Mouse (Mus musculus) thymus, adult 18-20 months (tissue): Measurements from ENCODE around the gene Sh2b3.

Experiments used
- DNase-seq, 2 experiments: peaks; one replicate each; pipeline ENCODE4 v3.0.0; 2022; ENCODE audit warnings: mixed read lengths in 2 of 2

The Sh2b3 gene

DNA sequence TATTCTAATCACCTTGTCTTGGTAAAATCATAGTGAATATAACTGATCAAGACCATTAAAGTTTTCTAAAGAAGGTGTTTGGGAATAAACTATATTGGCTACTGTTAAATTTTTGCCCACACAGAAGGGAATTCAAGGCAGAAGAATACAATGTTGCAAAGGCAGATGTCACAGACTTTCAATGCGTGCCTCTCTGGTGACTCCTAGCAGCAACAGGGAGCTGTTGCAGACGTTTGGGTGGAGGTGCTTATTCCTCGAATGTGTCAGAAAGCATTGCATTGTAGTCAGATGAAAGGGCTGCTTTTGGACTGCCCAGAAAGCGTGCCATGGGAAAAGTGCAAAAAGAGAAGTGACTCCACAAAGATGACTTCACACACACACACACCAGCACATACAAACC, 55.0 kb downstream of the Sh2b3 start:
- no peak for DNase-seq

DNA sequence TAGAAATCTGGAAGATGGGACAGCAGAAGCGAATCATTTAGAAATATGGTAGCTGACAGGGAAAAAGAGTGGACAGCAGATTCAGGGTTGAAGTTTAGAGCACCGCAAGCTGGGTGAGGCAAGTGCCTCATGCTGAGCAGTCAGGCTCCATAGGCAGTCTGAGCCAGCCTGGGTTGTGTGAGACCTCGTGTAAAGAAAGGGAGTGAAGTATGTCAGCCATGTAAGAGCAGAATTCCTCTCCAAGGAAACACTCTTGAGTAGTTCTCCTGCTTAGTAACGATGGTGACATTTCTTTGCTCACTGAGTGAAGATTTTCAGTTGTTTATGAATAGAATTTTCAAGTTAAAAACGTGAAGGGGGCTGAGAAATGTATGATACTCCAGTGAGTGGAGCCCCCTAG, 57.3 kb downstream of the Sh2b3 start:
- no peak for DNase-seq

DNA sequence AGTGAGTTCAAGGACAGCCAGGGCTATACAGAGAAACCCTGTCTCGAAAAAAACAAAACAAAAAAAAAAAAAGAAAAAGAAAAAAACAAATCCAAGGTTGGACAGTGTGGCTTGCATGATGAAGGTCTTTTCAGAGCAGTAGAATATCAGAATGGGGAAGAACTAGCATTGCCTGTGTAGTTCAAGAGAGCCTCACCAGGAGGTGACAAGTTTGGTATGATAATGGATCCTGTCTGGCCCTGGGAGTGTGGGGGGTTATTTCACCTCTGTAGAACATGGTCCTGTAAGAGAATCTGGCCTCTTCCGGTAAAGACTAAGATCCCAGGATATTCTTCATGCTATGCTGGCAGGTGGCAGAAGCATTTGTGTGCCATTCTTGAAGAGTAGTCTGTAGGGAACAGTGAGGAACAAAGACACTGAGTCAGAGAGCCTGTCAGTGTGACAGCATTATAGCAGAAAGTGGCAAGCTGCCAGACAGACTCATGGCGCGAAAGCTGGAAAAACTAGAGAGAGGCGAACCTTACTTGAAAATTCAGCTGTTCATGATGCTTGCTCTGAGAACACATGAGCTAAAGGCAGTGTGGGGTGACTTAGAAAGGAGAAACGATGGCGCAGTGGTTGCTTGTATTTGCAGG, 58.8 kb downstream of the Sh2b3 start:
- DNase-seq, result no peak

DNA sequence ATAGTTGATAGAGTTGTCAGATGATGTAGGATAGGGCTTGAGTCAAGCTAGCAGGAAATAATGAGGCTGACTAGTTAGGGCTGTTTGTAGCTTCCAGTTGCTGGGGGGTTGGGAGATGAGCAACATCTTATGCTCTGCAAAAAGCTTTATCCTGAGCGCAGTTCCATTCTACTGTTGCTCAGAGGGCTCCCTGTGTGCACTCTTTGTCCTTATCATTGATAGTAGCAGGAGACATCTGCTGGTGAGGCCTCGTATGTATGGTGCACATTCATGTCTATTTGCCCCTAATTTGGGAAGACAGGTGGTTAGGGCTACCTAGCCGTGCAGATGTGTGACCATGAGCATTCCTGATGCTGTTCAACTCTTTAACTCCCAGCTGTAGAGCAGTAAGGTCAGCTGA, 65.8 kb downstream of the Sh2b3 start:
- no peak for DNase-seq

DNA sequence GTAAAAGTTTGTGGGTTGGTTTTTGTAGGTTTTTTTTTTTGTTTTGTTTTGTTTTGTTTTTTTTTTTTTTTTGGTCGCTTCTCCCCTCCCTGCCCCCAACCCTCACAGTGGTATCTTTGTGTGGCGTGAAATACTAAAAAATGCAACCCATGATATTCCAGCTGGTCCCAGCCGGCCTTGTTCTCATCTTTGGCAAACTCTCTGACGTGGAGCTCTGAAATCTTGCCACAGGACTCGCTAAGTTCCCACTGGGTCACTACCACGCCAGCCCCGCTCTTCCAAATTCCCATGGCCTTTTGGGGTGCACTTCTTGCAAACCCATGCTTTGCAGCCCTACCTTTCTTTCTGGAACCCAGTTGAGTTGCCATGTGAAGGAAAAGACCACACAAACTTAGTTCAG, 67.6 kb downstream of the Sh2b3 start:
- DNase-seq, result no peak

DNA sequence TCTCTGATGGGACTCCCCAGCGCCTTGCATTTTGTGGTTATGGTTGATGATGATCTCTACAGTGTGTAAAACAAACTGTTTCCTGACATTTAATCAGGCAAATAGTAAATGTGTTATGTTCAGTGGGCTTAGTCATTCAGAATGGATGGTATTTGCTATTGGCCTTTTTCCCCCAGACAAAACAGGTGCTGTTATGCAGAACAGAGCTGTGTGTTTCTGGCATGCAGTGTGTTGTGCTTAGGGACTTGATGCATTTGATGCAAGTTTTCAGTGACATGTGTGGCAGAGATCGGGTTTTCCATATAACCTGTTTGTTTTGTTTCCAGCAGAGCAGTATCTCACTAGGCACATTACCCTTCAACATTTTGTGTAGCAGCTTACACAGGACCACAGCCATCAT, 69.9 kb downstream of the Sh2b3 start:
- no peak for DNase-seq

DNA sequence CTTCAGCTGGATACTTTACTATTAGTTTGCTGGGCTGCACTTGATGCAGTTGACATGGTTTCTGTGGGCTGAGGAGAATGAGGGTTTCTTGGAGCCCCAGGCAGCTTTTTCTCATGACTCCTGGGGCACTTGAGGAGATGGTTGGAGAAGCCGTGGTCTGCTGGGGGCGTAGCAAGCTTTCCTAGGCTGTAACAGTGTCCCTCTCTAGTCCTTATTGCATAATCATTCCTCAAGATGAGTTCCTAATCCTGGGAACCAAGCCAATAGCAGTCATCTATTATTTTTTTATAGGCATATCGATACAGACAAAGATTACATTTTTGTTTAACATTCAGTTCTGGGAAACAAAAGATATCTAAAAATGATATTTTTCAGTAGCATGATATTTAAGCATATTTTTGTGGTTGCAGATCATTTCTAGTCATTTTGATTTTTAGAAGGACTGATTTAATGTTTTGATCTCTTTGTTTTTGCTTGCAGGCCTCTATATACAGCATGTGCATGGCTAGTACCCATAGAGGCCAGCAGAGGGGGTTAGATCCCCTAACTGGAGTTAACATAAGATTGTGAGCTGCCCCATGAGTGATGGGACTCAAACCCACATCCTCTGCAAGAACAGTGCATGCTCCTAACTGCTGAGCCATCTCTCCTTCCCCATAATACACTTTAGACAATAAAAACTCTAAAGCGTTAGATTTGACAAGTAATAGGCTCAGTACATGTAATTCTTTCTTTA, 71.2 kb downstream of the Sh2b3 start:
- no peak for DNase-seq
